Mouse (Mus musculus): ENCODE measurements around the gene Slc25a14.

DNA sequence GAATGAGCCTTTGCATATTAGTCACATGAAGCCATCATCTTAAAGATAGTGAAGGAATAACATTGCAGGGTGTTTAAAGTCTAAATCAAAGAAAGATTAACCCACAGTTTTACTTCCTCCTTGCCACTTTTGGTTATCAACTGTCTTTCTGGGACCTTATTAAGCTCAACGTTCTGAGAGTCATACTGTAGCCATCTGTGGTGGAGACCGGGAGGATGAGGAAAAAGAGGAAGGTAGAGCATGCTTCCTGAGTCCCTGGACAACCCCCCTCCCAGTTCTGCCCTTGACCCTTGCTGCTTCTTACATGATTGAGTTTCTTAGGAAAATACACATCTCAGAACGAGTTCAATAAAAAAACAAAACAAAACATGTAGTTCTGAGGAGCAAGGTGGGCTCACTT, 48.5 kb downstream of the Slc25a14 start:
- TF ChIP-seq CTCF (IDR thresholded peaks at IDR 0.05; ENCODE audit: borderline replicate concordance, insufficient read depth, low read length) (no peak), POLR2A (IDR thresholded peaks at IDR 0.05; ENCODE audit: low read depth, low read length) (no peak)

Measured in embryonic fibroblast, embryonic 13.5 days (primary cell).